Mouse (Mus musculus): ENCODE data around the gene Zmynd8.

DNA sequence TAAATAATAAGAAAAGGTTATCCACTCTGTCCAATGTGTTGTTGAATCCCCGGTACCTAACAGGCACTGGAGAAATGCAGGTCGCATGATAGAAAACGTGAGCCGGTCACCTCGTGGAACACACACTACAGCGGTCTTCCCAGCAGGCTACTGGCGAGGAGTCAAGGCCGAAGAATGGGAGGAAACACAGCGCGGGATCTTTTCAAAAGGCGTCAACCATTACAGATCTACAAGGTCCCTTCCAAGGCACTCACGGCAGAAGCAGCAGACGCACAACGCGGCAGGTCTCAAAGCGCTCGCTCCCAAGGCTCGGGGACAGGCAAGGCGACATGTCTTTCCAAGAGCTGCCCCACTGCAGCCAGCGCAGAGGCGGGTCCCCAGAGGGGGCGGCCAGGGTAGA lies 53.3 kb downstream of the Zmynd8 start:
- TF ChIP-seq POLR2AphosphoS2 (IDR thresholded peaks at IDR 0.05; ENCODE audit: low read length) (no peak), ZKSCAN1 (IDR thresholded peaks at IDR 0.05; ENCODE audit: low read depth, low read length) (no peak), CTCF (IDR thresholded peaks at IDR 0.05 in 2 of 3, conservative IDR thresholded peaks at IDR 0.05 in 1 of 3; ENCODE audit: control insufficient read depth in 1 of 3, insufficient read depth in 1 of 3, low read depth in 2 of 3, low read length in 3 of 3, poor library complexity in 1 of 3, severe bottlenecking in 1 of 3) (no peak), ZC3H11A (IDR thresholded peaks at IDR 0.05; ENCODE audit: low read depth, low read length) (no peak), JUND (IDR thresholded peaks at IDR 0.05; ENCODE audit: low read depth, low read length) (no peak), POLR2A (IDR thresholded peaks at IDR 0.05; ENCODE audit: control insufficient read depth in 1 of 2, insufficient read depth in 1 of 2, low read depth in 1 of 2, low read length in 2 of 2, poor library complexity in 1 of 2) (no peak), BHLHE40 (IDR thresholded peaks at IDR 0.05; ENCODE audit: borderline replicate concordance, low read depth, low read length) (no peak), RAD21 (IDR thresholded peaks at IDR 0.05; ENCODE audit: low read depth, low read length) (no peak), EP300 (IDR thresholded peaks at IDR 0.05; ENCODE audit: low read depth in 1 of 2, low read length in 2 of 2) (no peak), GABPA (IDR thresholded peaks at IDR 0.05; ENCODE audit: low read depth, low read length) (no peak), NRF1 (IDR thresholded peaks at IDR 0.05; ENCODE audit: insufficient read depth, low read depth, low read length, poor library complexity, severe bottlenecking) (no peak), MYB (IDR thresholded peaks at IDR 0.05; ENCODE audit: low read depth, low read length) (no peak)

Data from MEL (cell line).